Mouse (Mus musculus) lung, postnatal 0 days (tissue): ENCODE data around the gene Myh13.

Experiments used
- CTCF ChIP-seq: IDR thresholded peaks from 2 replicates; pipeline ENCODE4 v1.5.1; 2016; ENCODE audit warnings: antibody characterized with exemption, mild to moderate bottlenecking
- EP300 ChIP-seq: IDR thresholded peaks from 2 replicates; pipeline ENCODE4 v1.6.1; 2016; ENCODE audit warnings: antibody characterized with exemption, mild to moderate bottlenecking, control low read depth

- TF ChIP-seq EP300 (no peak), CTCF (no peak)
Measured at GRCm38 (mm10) chr11:67326536-67326935, 5.1 kb downstream of the Myh13 start.
